Mouse (Mus musculus) Patski (cell line): ENCODE results near the gene Hbp1. TPM values are rescaled to one million over a fixed set of nuclear protein-coding genes. Genes with fewer than 3 reads are reported as not detected.

ENCODE experiments used
- ATAC-seq: fragments of 100-300 bp; one replicate; pipeline ENCODE4 v1.8.0; 2021
- CTCF ChIA-PET: fragments of 350-600 bp; sonication (Branson Sonifier 250); formaldehyde crosslinking; loops from one replicate; lab custom pipeline; 2022; ENCODE audit warnings: inconsistent platforms; lab: Charles Lee
- POLR2A ChIA-PET: fragments of 350-600 bp; sonication (Branson Sonifier 250); formaldehyde crosslinking; loops from one replicate; lab custom pipeline; 2022; ENCODE audit warnings: antibody characterized with exemption, inconsistent platforms; lab: Charles Lee
- DNase-seq: peaks from one replicate; pipeline ENCODE4 v3.0.0-alpha.2; 2011; ENCODE audit warnings: low read depth, low spot score
- H3K27me3 ChIP-seq: fragments of 371-371 bp; one replicate; pipeline ENCODE4 v1.5.1; 2021
- CTCF ChIP-seq: fragments of 100-300 bp; IDR thresholded peaks from one replicate; pipeline ENCODE4 v1.5.1; 2021
- in situ Hi-C: fragments of 300-500 bp; cut with MboI; formaldehyde crosslinking; loops from 3 replicates; pipeline ENCODE4 v1.11.1; 2018; ENCODE audit warnings: low pct_unique_long_range_greater_than_20kb, mixed read lengths
- polyA plus RNA-seq: library from polyadenylated mRNA; unstranded; gene quantifications from one replicate; pipeline ENCODE4 v1.2.3, GENCODE M21; 2021

Gene Hbp1
- polyA plus RNA-seq, 1 experiment from 2014 or later: 66.0 TPM

- in situ Hi-C loops: no loop called here
- ATAC-seq: no peak
- DNase-seq: no peak
- POLR2A ChIA-PET: interaction anchor here (0.6 kb wide), 1 partner anchor 18 kb away, joined by 3 read pairs; no protein-coding TSS in a partner anchor
- H3K27me3 ChIP-seq: no peaks in the 10 kb centered on the region
- CTCF ChIA-PET: no interaction called here
- no peak for TF ChIP-seq CTCF
These were observed 55.1 kb downstream of the Hbp1 start for GRCm38 (mm10) chr12:31895095-31895734.

- no peak for DNase-seq
- ChIA-PET CTCF (no interaction called here), POLR2A (interaction anchor here (0.9 kb wide), 1 partner anchor 40 kb away, joined by 3 read pairs; no protein-coding TSS in a partner anchor)
- no peak for ATAC-seq
- in situ Hi-C loops: no loop called here
- H3K27me3 ChIP-seq: no peaks in the 10 kb centered on the region
- no peak for TF ChIP-seq CTCF
These were observed 57.6 kb downstream of the Hbp1 start for GRCm38 (mm10) chr12:31892771-31893170.

GRCm38 (mm10) chr12:31892079-31892478 lies 58.3 kb downstream of the Hbp1 start:
- DNase-seq (no peak), ATAC-seq (no peak)
- no peaks in the 10 kb centered on the region for H3K27me3 ChIP-seq
- ChIA-PET POLR2A (interaction anchor here (0.7 to 0.9 kb wide), 2 partner anchors 10 to 39 kb away, joined by 3 to 4 read pairs; no protein-coding TSS in a partner anchor), CTCF (interaction anchor here (1.1 kb wide), 1 partner anchor 13 kb away, joined by 3 read pairs; no protein-coding TSS in a partner anchor)
- in situ Hi-C loops: no loop called here
- no peak for TF ChIP-seq CTCF

- no peaks in the 10 kb centered on the region for H3K27me3 ChIP-seq
- TF ChIP-seq CTCF: no peak
- POLR2A ChIA-PET: interaction anchor here (0.6 kb wide), 1 partner anchor 261 kb away, joined by 3 read pairs; no protein-coding TSS in a partner anchor
- CTCF ChIA-PET: no interaction called here
- DNase-seq: no peak
- in situ Hi-C loops: no loop called here
- ATAC-seq: no peak
These were observed 59.6 kb downstream of the Hbp1 start for GRCm38 (mm10) chr12:31890685-31891084.

- H3K27me3 ChIP-seq: no peaks in the 10 kb centered on the region
- no peak for TF ChIP-seq CTCF
- DNase-seq (no peak), ATAC-seq (no peak)
- ChIA-PET POLR2A (no interaction called here), CTCF (no interaction called here)
- in situ Hi-C loops: no loop called here
These were observed 64.3 kb downstream of the Hbp1 start for GRCm38 (mm10) chr12:31885844-31886606.

- POLR2A ChIA-PET: no interaction called here
- no peaks in the 10 kb centered on the region for H3K27me3 ChIP-seq
- CTCF ChIA-PET: no interaction called here
- no peak for TF ChIP-seq CTCF
- ATAC-seq (no peak), DNase-seq (no peak)
- in situ Hi-C loops: no loop called here
These were observed 65.3 kb downstream of the Hbp1 start for GRCm38 (mm10) chr12:31885084-31885483.

- in situ Hi-C loops: no loop called here
- ATAC-seq: no peak
- ChIA-PET POLR2A (no interaction called here), CTCF (no interaction called here)
- no peaks in the 10 kb centered on the region for H3K27me3 ChIP-seq
- TF ChIP-seq CTCF: no peak
- no peak for DNase-seq
These were observed 66.0 kb downstream of the Hbp1 start for GRCm38 (mm10) chr12:31884365-31884764.

- ATAC-seq (no peak), DNase-seq (no peak)
- H3K27me3 ChIP-seq: no peaks in the 10 kb centered on the region
- ChIA-PET CTCF (no interaction called here), POLR2A (no interaction called here)
- in situ Hi-C loops: no loop called here
- no peak for TF ChIP-seq CTCF
These were observed 67.6 kb downstream of the Hbp1 start for GRCm38 (mm10) chr12:31882736-31883135.

GRCm38 (mm10) chr12:31876775-31877174 lies 73.6 kb downstream of the Hbp1 start:
- ChIA-PET CTCF (no interaction called here), POLR2A (no interaction called here)
- in situ Hi-C loops: no loop called here

More at GRCm38 (mm10) chr12:31876775-31877174, 73.6 kb downstream of the Hbp1 start:
- TF ChIP-seq CTCF: no peak
- ATAC-seq: no peak
- H3K27me3 ChIP-seq: no peaks in the 10 kb centered on the region
- no peak for DNase-seq

Other genes starting within 250 kb of the Hbp1 start
- 0.01 TPM for gene Gpr22, start 236.6 kb downstream of the Hbp1 start, polyA plus RNA-seq
- 59.1 TPM for gene Prkar2b, start 110.8 kb upstream of the Hbp1 start, polyA plus RNA-seq